Mouse (Mus musculus): ENCODE measurements at regions not wholly inside any gene's neighbourhood (a gene's known extent, or its start where the extent isn't known, plus 50 kb on each side); places are given as distances from the start of the nearest gene placed in this dataset.

- WGBS (ENCODE audit: insufficient replicate concordance) = 45% methylated on average over 2 of the region's 2 CpGs
- Histone ChIP-seq H3K27me3 (ENCODE audit: control insufficient read depth, insufficient read depth, low read depth, low read length) (no peaks in the 10 kb centered on the region), H3K9me3 (replicated peaks; ENCODE audit: control insufficient read depth, low read length) (no peaks in the 10 kb centered on the region), H3K9ac (ENCODE audit: low read depth, low read length) (no peak overlapping the region), H3K27ac (ENCODE audit: low read length) (no peak overlapping the region), H3K4me2 (ENCODE audit: low read depth, low read length) (no peak overlapping the region), H3K4me1 (ENCODE audit: control insufficient read depth, low read depth, low read length) (no peaks in the 10 kb centered on the region), H3K4me3 (ENCODE audit: low read depth, low read length) (no peak overlapping the region), H3K36me3 (ENCODE audit: control insufficient read depth, insufficient read depth) (no peaks in the 10 kb centered on the region)
- no peak for ATAC-seq (ENCODE audit: low read depth)
Observed at GRCm38 (mm10) chr1:144307854-144308285, 58.8 kb upstream of the Rgs1 start.

- Histone ChIP-seq H3K27me3 (ENCODE audit: control insufficient read depth, insufficient read depth, low read depth, low read length) (no peaks in the 10 kb centered on the region), H3K4me2 (ENCODE audit: low read depth, low read length) (no peak overlapping the region), H3K4me1 (ENCODE audit: control insufficient read depth, low read depth, low read length) (no peaks in the 10 kb centered on the region), H3K9ac (ENCODE audit: low read depth, low read length) (no peak overlapping the region), H3K36me3 (ENCODE audit: control insufficient read depth, insufficient read depth) (no peaks in the 10 kb centered on the region), H3K27ac (ENCODE audit: low read length) (no peak overlapping the region), H3K4me3 (ENCODE audit: low read depth, low read length) (no peak overlapping the region), H3K9me3 (replicated peaks; ENCODE audit: control insufficient read depth, low read length) (no peaks in the 10 kb centered on the region)
- WGBS (ENCODE audit: insufficient replicate concordance) = 31% methylated on average over 7 of the region's 7 CpGs
- no peak for ATAC-seq (ENCODE audit: low read depth)
Observed at GRCm38 (mm10) chr1:144307017-144307853, 58.2 kb upstream of the Rgs1 start.

GRCm38 (mm10) chr1:144306284-144306683 lies 57.2 kb upstream of the Rgs1 start:
- Histone ChIP-seq H3K36me3 (ENCODE audit: control insufficient read depth, insufficient read depth) (no peaks in the 10 kb centered on the region), H3K9ac (ENCODE audit: low read depth, low read length) (no peak overlapping the region), H3K9me3 (replicated peaks; ENCODE audit: control insufficient read depth, low read length) (no peaks in the 10 kb centered on the region), H3K4me3 (ENCODE audit: low read depth, low read length) (no peak overlapping the region), H3K4me2 (ENCODE audit: low read depth, low read length) (no peak overlapping the region), H3K27me3 (ENCODE audit: control insufficient read depth, insufficient read depth, low read depth, low read length) (no peaks in the 10 kb centered on the region), H3K4me1 (ENCODE audit: control insufficient read depth, low read depth, low read length) (no peaks in the 10 kb centered on the region), H3K27ac (ENCODE audit: low read length) (no peak overlapping the region)
- 62% methylated on average over 2 of the region's 2 CpGs for WGBS (ENCODE audit: insufficient replicate concordance)
- ATAC-seq (ENCODE audit: low read depth) = no peak

GRCm38 (mm10) chr1:144300670-144301069 lies 51.6 kb upstream of the Rgs1 start:
- 70% methylated on average over 2 of the region's 2 CpGs for WGBS (ENCODE audit: insufficient replicate concordance)
- no peak for ATAC-seq (ENCODE audit: low read depth)

More at GRCm38 (mm10) chr1:144300670-144301069, 51.6 kb upstream of the Rgs1 start:
- H3K36me3 ChIP-seq (ENCODE audit: control insufficient read depth, insufficient read depth) = no peaks in the 10 kb centered on the region
- no peaks in the 10 kb centered on the region for H3K27me3 ChIP-seq (ENCODE audit: control insufficient read depth, insufficient read depth, low read depth, low read length)
- no peak overlapping the region for H3K4me3 ChIP-seq (ENCODE audit: low read depth, low read length)
- H3K9me3 ChIP-seq (replicated peaks; ENCODE audit: control insufficient read depth, low read length) = no peaks in the 10 kb centered on the region
- no peak overlapping the region for H3K9ac ChIP-seq (ENCODE audit: low read depth, low read length)
- H3K4me2 ChIP-seq (ENCODE audit: low read depth, low read length) = no peak overlapping the region
- no peaks in the 10 kb centered on the region for H3K4me1 ChIP-seq (ENCODE audit: control insufficient read depth, low read depth, low read length)
- H3K27ac ChIP-seq (ENCODE audit: low read length) = no peak overlapping the region
